Mouse (Mus musculus): ENCODE results near the gene Efcc1. TPM values are rescaled to one million over a fixed set of nuclear protein-coding genes. Genes with fewer than 3 reads are reported as not detected.

Efcc1 gene
- polyA plus RNA-seq, 1 experiment from 2014 or later, result 6.2 TPM

DNA sequence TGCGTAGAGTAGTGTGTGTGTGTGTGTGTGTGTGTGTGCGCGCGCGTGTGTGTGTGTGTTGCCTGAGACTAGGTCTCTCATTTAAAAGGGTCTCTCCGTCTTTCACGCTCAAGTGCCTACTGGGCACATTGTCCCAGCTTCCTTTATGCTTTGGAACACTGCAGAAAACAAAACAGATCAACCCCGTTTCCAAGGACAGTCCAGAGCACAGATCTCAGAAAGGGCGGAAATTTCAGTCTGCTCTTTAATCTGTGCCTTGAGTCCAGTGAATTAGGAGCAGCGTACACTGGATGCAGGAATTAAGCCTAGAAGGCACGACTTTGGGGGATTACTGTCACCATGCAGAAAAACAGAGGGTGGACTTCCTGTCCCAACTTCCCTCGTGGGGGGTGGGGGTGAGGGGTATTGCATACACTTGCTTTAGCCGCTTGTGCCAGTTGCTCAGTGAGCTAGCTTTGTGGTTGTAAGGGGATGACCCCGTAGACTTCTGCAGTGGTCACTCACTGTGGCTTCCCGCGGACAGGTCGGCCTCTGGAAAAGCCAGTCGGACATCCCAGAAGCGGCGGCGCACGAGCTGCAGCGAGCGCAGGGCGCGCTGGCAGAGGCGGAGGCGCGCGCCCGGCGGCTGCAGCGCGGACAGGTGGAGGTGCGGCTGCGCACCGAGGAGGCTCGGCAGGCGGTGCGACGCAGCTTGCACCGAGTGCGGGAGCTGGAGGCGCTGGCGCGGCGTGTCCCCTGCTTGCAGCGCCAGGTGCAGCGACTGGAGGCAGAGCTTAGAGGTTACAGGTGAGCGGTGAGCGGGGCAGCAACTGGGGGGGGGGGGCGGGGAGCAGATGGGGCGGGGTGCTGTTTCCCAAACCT, 1.7 kb downstream of the Efcc1 start:
- peak; percentile 53; the same call in 1 of the 2 replicates for ATAC-seq (ENCODE audit: low FRiP score)
- H3K9me3 ChIP-seq (replicated peaks), result no peaks in the 10 kb centered on the region
- 1% methylated on average over 45 of the region's 53 CpGs for WGBS
- H3K9ac ChIP-seq (replicated peaks), result peak overlapping the region; percentile 47
- H3K27ac ChIP-seq (replicated peaks), result no peak overlapping the region
- H3K27me3 ChIP-seq (replicated peaks), result peaks cover 14% of the 10 kb centered on the region; the same call in 1 of the 2 replicates
- peak overlapping the region; percentile 97 for H3K4me2 ChIP-seq
- H3K4me3 ChIP-seq (replicated peaks), result peak overlapping the region; percentile 67
- peaks cover 33% of the 10 kb centered on the region for H3K4me1 ChIP-seq
- no peaks in the 10 kb centered on the region for H3K36me3 ChIP-seq

GRCm38 (mm10) chr6:87733131-87733930, 2.7 kb downstream of the Efcc1 start:
- Histone ChIP-seq H3K4me1 (peaks cover 33% of the 10 kb centered on the region), H3K4me3 (replicated peaks) (peak overlapping the region; percentile 67), H3K27ac (replicated peaks) (no peak overlapping the region), H3K36me3 (no peaks in the 10 kb centered on the region), H3K9me3 (replicated peaks) (no peaks in the 10 kb centered on the region), H3K4me2 (peak overlapping the region; percentile 97), H3K27me3 (replicated peaks) (peaks cover 14% of the 10 kb centered on the region; the same call in 1 of the 2 replicates), H3K9ac (replicated peaks) (peak overlapping the region; percentile 47)
- ATAC-seq (ENCODE audit: low FRiP score), result no peak
- WGBS, result 26% methylated on average over 14 of the region's 14 CpGs

DNA sequence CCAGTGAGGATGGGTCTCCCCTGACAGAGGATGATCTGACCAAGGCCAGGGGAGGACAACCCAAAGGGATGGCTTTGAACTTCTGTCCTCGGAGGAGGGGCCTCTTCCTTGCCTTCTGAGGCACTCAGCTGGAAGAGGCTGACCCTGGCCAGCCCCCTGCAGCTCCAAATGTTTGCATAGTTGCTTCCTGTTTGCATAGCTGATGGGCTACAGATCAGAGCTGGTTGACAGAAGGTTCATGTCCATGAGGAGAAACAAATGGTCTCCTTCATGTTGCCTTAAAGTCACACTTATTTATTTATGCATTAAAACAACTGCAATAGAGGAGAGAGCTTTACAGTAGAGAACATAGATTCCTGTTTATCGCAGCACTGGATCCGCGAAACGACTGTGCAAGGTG, 3.5 kb downstream of the Efcc1 start:
- ATAC-seq (ENCODE audit: low FRiP score), result no peak
- H3K9ac ChIP-seq (replicated peaks), result no peak overlapping the region
- peaks cover 33% of the 10 kb centered on the region for H3K4me1 ChIP-seq
- no peak overlapping the region for H3K4me3 ChIP-seq (replicated peaks)
- H3K9me3 ChIP-seq (replicated peaks), result no peaks in the 10 kb centered on the region
- H3K27ac ChIP-seq (replicated peaks), result no peak overlapping the region
- no peak overlapping the region for H3K4me2 ChIP-seq
- 65% methylated on average over 5 of the region's 5 CpGs for WGBS
- no peaks in the 10 kb centered on the region for H3K36me3 ChIP-seq
- H3K27me3 ChIP-seq (replicated peaks), result peaks cover 14% of the 10 kb centered on the region; the same call in 1 of the 2 replicates

GRCm38 (mm10) chr6:87736923-87737322, 6.3 kb downstream of the Efcc1 start:
- H3K9ac ChIP-seq (replicated peaks), result no peak overlapping the region
- no peak overlapping the region for H3K4me3 ChIP-seq (replicated peaks)
- no peaks in the 10 kb centered on the region for H3K36me3 ChIP-seq
- H3K27me3 ChIP-seq (replicated peaks), result peaks cover 14% of the 10 kb centered on the region; the same call in 1 of the 2 replicates
- H3K9me3 ChIP-seq (replicated peaks), result no peaks in the 10 kb centered on the region
- no peak overlapping the region for H3K27ac ChIP-seq (replicated peaks)
- no peak overlapping the region for H3K4me2 ChIP-seq
- peaks cover 18% of the 10 kb centered on the region for H3K4me1 ChIP-seq
- 83% methylated on average over 4 of the region's 4 CpGs for WGBS
- ATAC-seq (ENCODE audit: low FRiP score), result no peak

DNA sequence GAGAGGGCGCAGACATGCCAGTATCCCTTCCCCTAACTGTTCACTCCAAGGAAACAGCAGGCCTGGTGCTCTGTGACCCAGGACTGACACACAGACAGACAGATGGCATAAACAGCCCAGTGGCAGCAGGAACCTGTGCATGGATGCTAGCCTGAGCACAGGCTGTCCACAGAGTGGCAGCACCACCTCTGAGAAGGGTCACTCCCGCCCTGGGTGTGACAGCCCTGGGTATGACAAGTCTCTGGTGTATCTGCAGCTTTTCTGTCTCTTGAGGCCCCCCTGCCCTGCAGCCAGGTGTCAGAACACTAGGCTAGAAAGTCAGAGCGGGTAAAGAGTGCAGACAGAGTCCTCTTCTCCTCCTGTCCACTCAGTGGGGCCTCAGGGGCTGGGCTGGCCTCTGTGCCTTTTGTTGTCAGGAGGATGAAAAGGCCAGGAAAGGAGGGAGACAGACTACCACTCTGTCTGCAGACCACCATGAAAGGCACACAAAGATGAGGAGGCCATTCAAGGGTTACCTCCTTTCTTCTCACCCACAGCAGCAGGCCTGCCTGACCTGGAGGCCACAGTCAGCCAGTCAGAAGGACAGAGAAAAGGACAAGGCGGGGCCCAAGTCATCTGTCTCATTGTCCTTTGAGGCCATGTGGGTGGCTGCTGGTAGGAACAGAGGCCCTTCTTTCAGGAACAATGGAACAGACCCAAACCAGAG, 7.4 kb downstream of the Efcc1 start:
- no peak for ATAC-seq (ENCODE audit: low FRiP score)
- 34% methylated on average over 4 of the region's 4 CpGs for WGBS
- no peaks in the 10 kb centered on the region for H3K36me3 ChIP-seq
- H3K4me1 ChIP-seq, result peaks cover 6% of the 10 kb centered on the region
- no peak overlapping the region for H3K4me2 ChIP-seq
- H3K27me3 ChIP-seq (replicated peaks), result peaks cover 14% of the 10 kb centered on the region; the same call in 1 of the 2 replicates
- H3K27ac ChIP-seq (replicated peaks), result no peak overlapping the region
- H3K9me3 ChIP-seq (replicated peaks), result no peaks in the 10 kb centered on the region
- no peak overlapping the region for H3K9ac ChIP-seq (replicated peaks)
- no peak overlapping the region for H3K4me3 ChIP-seq (replicated peaks)

DNA sequence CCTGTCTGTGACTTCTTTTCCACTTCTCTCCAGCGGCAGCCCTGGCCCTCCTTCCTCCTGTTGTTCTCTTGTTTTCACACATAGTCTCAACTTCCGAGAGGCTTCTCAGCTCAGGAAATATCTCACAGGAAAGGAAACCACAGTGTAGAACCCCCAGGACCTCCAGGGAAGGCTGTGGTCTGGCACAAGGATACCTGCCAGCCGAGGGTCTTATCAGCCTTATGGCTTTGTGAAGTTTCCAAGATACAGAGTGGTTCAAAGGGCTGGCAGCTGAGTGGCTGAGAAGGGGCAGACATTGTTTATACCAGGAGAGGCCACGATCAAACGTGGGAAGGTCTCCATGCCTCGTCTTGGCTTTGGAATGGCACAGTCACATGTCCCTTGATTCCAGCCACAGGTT, 9.2 kb downstream of the Efcc1 start:
- H3K27me3 ChIP-seq (replicated peaks), result no peaks in the 10 kb centered on the region
- H3K4me2 ChIP-seq, result no peak overlapping the region
- no peak overlapping the region for H3K4me3 ChIP-seq (replicated peaks)
- no peak for ATAC-seq (ENCODE audit: low FRiP score)
- WGBS, result 63% methylated on average over 6 of the region's 6 CpGs
- H3K27ac ChIP-seq (replicated peaks), result no peak overlapping the region
- no peaks in the 10 kb centered on the region for H3K4me1 ChIP-seq
- no peaks in the 10 kb centered on the region for H3K9me3 ChIP-seq (replicated peaks)
- H3K9ac ChIP-seq (replicated peaks), result no peak overlapping the region
- H3K36me3 ChIP-seq, result no peaks in the 10 kb centered on the region

DNA sequence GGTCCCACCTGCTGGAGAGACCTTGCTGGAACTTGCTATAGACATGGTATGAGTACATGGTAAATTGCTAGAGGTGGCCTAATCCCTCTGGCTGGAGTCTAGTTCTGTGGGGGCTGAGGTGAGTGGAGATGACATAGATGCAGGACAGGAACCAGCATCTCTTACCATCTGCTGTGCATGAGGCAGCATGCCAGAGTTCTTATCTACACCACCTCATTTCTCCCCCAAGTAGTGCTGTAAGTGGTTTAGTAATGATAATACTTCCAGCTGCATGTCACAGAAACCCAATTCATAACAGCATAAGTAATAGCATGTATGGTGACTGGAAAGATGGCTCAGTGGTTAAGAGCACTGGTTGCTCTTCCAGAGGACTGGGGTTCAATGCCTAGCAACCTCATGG, 9.8 kb downstream of the Efcc1 start:
- no peaks in the 10 kb centered on the region for H3K4me1 ChIP-seq

DNA sequence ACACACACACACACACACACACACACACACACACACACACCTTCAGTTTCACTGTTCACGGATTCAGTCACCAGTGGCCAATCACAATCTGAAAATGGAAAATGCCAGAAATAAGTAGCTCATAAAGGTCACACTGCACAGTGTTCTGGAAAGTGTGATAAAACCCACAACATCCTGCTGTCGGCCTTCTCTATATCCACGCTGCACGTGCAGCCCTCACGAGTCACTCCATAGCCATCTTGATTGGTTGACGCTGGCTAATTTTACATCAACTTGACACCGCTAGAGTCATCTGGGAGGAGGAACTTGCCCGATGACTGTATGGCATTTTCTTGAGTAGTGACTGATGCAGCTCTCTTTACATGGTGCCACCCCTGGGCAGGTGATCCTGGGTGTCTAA, 11.3 kb downstream of the Efcc1 start:
- no peaks in the 10 kb centered on the region for H3K27me3 ChIP-seq (replicated peaks)
- no peak overlapping the region for H3K4me3 ChIP-seq (replicated peaks)
- H3K9me3 ChIP-seq (replicated peaks), result no peaks in the 10 kb centered on the region
- no peak overlapping the region for H3K9ac ChIP-seq (replicated peaks)
- no peak overlapping the region for H3K4me2 ChIP-seq
- no peaks in the 10 kb centered on the region for H3K36me3 ChIP-seq
- no peak overlapping the region for H3K27ac ChIP-seq (replicated peaks)
- ATAC-seq (ENCODE audit: low FRiP score), result no peak
- WGBS, result 94% methylated on average over 8 of the region's 8 CpGs
- no peaks in the 10 kb centered on the region for H3K4me1 ChIP-seq

More for the DNA sequence above, 9.8 kb downstream of the Efcc1 start:
- Histone ChIP-seq H3K9ac (replicated peaks) (no peak overlapping the region), H3K4me3 (replicated peaks) (no peak overlapping the region), H3K4me2 (no peak overlapping the region), H3K9me3 (replicated peaks) (no peaks in the 10 kb centered on the region), H3K27me3 (replicated peaks) (no peaks in the 10 kb centered on the region), H3K27ac (replicated peaks) (no peak overlapping the region), H3K36me3 (no peaks in the 10 kb centered on the region)
- no peak for ATAC-seq (ENCODE audit: low FRiP score)

DNA sequence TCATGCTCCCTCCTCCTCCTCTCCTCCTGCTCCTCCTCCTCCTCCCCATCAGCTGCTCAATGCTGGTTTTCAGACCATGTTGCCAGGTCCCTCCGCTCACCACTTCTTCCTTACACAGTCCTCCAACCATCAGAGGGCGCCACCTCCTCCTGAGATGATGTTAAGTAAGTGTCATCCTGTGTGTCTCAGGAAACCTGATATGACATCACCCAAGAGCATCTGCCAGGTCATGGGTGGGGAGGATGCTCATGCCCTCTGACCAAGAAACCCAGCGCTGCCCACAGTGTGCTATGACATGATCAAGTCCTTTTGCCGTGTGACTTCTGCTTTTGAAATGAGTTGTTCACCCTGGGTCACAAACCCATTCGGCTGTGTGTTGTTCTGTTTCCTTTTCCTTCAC, 12.1 kb downstream of the Efcc1 start:
- Histone ChIP-seq H3K27me3 (replicated peaks) (no peaks in the 10 kb centered on the region), H3K9ac (replicated peaks) (no peak overlapping the region), H3K4me1 (no peaks in the 10 kb centered on the region), H3K4me3 (replicated peaks) (no peak overlapping the region), H3K27ac (replicated peaks) (no peak overlapping the region), H3K9me3 (replicated peaks) (no peaks in the 10 kb centered on the region), H3K4me2 (no peak overlapping the region), H3K36me3 (no peaks in the 10 kb centered on the region)
- 85% methylated on average over 5 of the region's 5 CpGs for WGBS
- ATAC-seq (ENCODE audit: low FRiP score), result no peak

DNA sequence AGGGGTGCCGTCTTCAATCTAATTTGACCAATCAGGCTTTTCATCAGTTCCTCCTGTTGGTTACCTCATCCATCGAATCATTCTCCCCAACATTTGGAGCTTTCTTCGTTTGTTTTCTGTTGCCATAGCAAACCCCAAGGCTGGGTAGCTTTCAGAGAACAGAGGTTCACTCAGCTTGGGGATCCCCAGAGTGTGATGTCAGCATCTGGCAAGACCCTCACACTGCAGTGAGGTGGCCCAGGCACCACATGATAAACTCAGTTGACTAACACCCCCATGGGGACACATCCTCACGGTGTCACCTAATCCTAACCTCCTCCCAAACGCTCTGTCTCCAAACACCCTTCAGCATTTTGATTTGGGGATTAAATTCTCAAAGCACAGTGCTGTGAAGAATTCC, 12.6 kb downstream of the Efcc1 start:
- Histone ChIP-seq H3K4me3 (replicated peaks) (no peak overlapping the region), H3K27me3 (replicated peaks) (no peaks in the 10 kb centered on the region), H3K27ac (replicated peaks) (no peak overlapping the region), H3K36me3 (no peaks in the 10 kb centered on the region), H3K4me2 (no peak overlapping the region), H3K9ac (replicated peaks) (no peak overlapping the region), H3K9me3 (replicated peaks) (no peaks in the 10 kb centered on the region), H3K4me1 (no peaks in the 10 kb centered on the region)
- WGBS, result 78% methylated on average over 5 of the region's 5 CpGs
- no peak for ATAC-seq (ENCODE audit: low FRiP score)

GRCm38 (mm10) chr6:87744632-87745031, 14.0 kb downstream of the Efcc1 start:
- WGBS, result 94% methylated on average over 3 of the region's 3 CpGs
- ATAC-seq (ENCODE audit: low FRiP score), result no peak
- Histone ChIP-seq H3K9ac (replicated peaks) (no peak overlapping the region), H3K27me3 (replicated peaks) (no peaks in the 10 kb centered on the region), H3K36me3 (no peaks in the 10 kb centered on the region), H3K4me1 (no peaks in the 10 kb centered on the region), H3K4me3 (replicated peaks) (no peak overlapping the region), H3K9me3 (replicated peaks) (no peaks in the 10 kb centered on the region), H3K4me2 (no peak overlapping the region), H3K27ac (replicated peaks) (no peak overlapping the region)

Data from neural tube, embryonic 15.5 days (tissue).